Mouse (Mus musculus) macrophage (primary cell): ENCODE measurements around the gene Svopl. TPM values are rescaled to one million over a fixed set of nuclear protein-coding genes. Genes with fewer than 3 reads are reported as not detected.

Experiments used
- H3K27ac ChIP-seq: fragments of 350-480 bp; formaldehyde crosslinking; 2 replicates; pipeline ENCODE4 v1.9.0; 2021
- H3K36me3 ChIP-seq: fragments of 350-480 bp; formaldehyde crosslinking; 2 replicates; pipeline ENCODE4 v1.9.0; 2021; ENCODE audit errors: inconsistent target
- H3K4me3 ChIP-seq: fragments of 350-480 bp; formaldehyde crosslinking; 2 replicates; pipeline ENCODE4 v1.9.0; 2021; ENCODE audit errors: inconsistent target
- H3K79me2 ChIP-seq: fragments of 350-480 bp; formaldehyde crosslinking; 2 replicates; pipeline ENCODE4 v1.9.0; 2021; ENCODE audit errors: inconsistent target
- WGBS: methylation state at CpG from one replicate; pipeline ENCODE4 v1.1.7; 2026; ENCODE audit warnings: inconsistent platforms; ENCODE audit not compliant: missing documents; 5-methylcytosine and 5-hydroxymethylcytosine counted together
- polyA plus RNA-seq: library from polyadenylated mRNA; stranded (reverse); fragments of 250-400 nt; gene quantifications from 3 replicates; pipeline ENCODE4 v1.2.4, GENCODE M21; 2018; ENCODE audit warnings: inconsistent platforms

Svopl gene
- polyA plus RNA-seq, 1 experiment from 2014 or later: not detected

- H3K27ac ChIP-seq: no peak overlapping the region
- H3K4me3 ChIP-seq: no peak overlapping the region
- H3K79me2 ChIP-seq: no peaks in the 10 kb centered on the region
- no peaks in the 10 kb centered on the region for H3K36me3 ChIP-seq
- WGBS: 56% methylated on average over 5 of the region's 5 CpGs
Observed at GRCm38 (mm10) chr6:38058805-38059204, 12.0 kb upstream of the Svopl start.

- 72% methylated on average over 15 of the region's 15 CpGs for WGBS
- Histone ChIP-seq H3K27ac (no peak overlapping the region), H3K36me3 (no peaks in the 10 kb centered on the region), H3K79me2 (no peaks in the 10 kb centered on the region), H3K4me3 (no peak overlapping the region)
Observed at GRCm38 (mm10) chr6:38055471-38056330, 8.9 kb upstream of the Svopl start.

- H3K4me3 ChIP-seq: no peak overlapping the region
- no peaks in the 10 kb centered on the region for H3K36me3 ChIP-seq
- H3K27ac ChIP-seq: no peak overlapping the region
- 93% methylated on average over 6 of the region's 6 CpGs for WGBS
- no peaks in the 10 kb centered on the region for H3K79me2 ChIP-seq
Observed at GRCm38 (mm10) chr6:38049601-38050000, 2.8 kb upstream of the Svopl start.

GRCm38 (mm10) chr6:38048800-38049561 is 2.2 kb upstream of the Svopl start:
- H3K4me3 ChIP-seq: no peak overlapping the region
- no peaks in the 10 kb centered on the region for H3K36me3 ChIP-seq
- H3K79me2 ChIP-seq: no peaks in the 10 kb centered on the region
- H3K27ac ChIP-seq: no peak overlapping the region
- 58% methylated on average over 6 of the region's 6 CpGs for WGBS

GRCm38 (mm10) chr6:38048003-38048402 is 1.2 kb upstream of the Svopl start:
- Histone ChIP-seq H3K79me2 (no peaks in the 10 kb centered on the region), H3K27ac (no peak overlapping the region), H3K36me3 (no peaks in the 10 kb centered on the region), H3K4me3 (no peak overlapping the region)
- WGBS: 77% methylated on average over 4 of the region's 4 CpGs

- no peaks in the 10 kb centered on the region for H3K79me2 ChIP-seq
- no peak overlapping the region for H3K4me3 ChIP-seq
- H3K27ac ChIP-seq: no peak overlapping the region
- no peaks in the 10 kb centered on the region for H3K36me3 ChIP-seq
- WGBS: 75% methylated on average over 5 of the region's 5 CpGs
Observed at GRCm38 (mm10) chr6:38032801-38033566, 13.8 kb downstream of the Svopl start.

GRCm38 (mm10) chr6:38031924-38032540 is 14.8 kb downstream of the Svopl start:
- WGBS: 64% methylated on average over 6 of the region's 7 CpGs
- Histone ChIP-seq H3K79me2 (no peaks in the 10 kb centered on the region), H3K4me3 (no peak overlapping the region), H3K36me3 (no peaks in the 10 kb centered on the region), H3K27ac (no peak overlapping the region)

- Histone ChIP-seq H3K79me2 (no peaks in the 10 kb centered on the region), H3K27ac (no peak overlapping the region), H3K36me3 (no peaks in the 10 kb centered on the region), H3K4me3 (no peak overlapping the region)
- WGBS: 83% methylated on average over 2 of the region's 2 CpGs
Observed at GRCm38 (mm10) chr6:38028205-38028604, 18.6 kb downstream of the Svopl start.

GRCm38 (mm10) chr6:38027771-38028170 is 19.0 kb downstream of the Svopl start:
- WGBS: 31% methylated on average over 1 of the region's 1 CpGs
- H3K79me2 ChIP-seq: no peaks in the 10 kb centered on the region
- H3K27ac ChIP-seq: no peak overlapping the region
- H3K36me3 ChIP-seq: no peaks in the 10 kb centered on the region
- no peak overlapping the region for H3K4me3 ChIP-seq

GRCm38 (mm10) chr6:38023284-38023683 is 23.5 kb downstream of the Svopl start:
- Histone ChIP-seq H3K4me3 (no peak overlapping the region), H3K27ac (no peak overlapping the region), H3K36me3 (no peaks in the 10 kb centered on the region), H3K79me2 (no peaks in the 10 kb centered on the region)
- 74% methylated on average over 7 of the region's 7 CpGs for WGBS

- H3K27ac ChIP-seq: no peak overlapping the region
- 89% methylated on average over 7 of the region's 7 CpGs for WGBS
- H3K36me3 ChIP-seq: no peaks in the 10 kb centered on the region
- no peaks in the 10 kb centered on the region for H3K79me2 ChIP-seq
- no peak overlapping the region for H3K4me3 ChIP-seq
Observed at GRCm38 (mm10) chr6:38021406-38021805, 25.4 kb downstream of the Svopl start.

- no peak overlapping the region for H3K27ac ChIP-seq
- no peaks in the 10 kb centered on the region for H3K79me2 ChIP-seq
- no peaks in the 10 kb centered on the region for H3K36me3 ChIP-seq
- no peak overlapping the region for H3K4me3 ChIP-seq
- WGBS: 100% methylated on average over 2 of the region's 2 CpGs
Observed at GRCm38 (mm10) chr6:38012829-38013228, 34.0 kb downstream of the Svopl start.

- WGBS: 5% methylated on average over 5 of the region's 6 CpGs
- no peaks in the 10 kb centered on the region for H3K79me2 ChIP-seq
- H3K36me3 ChIP-seq: no peaks in the 10 kb centered on the region
- H3K4me3 ChIP-seq: no peak overlapping the region
- H3K27ac ChIP-seq: no peak overlapping the region
Observed at GRCm38 (mm10) chr6:38007459-38007858, 39.3 kb downstream of the Svopl start.

- H3K36me3 ChIP-seq: 0 out of 2 replicates have a peak, but pooled peaks cover 4% of the 10 kb centered on the region
- H3K79me2 ChIP-seq: no peaks in the 10 kb centered on the region
- H3K27ac ChIP-seq: no peak overlapping the region
- 98% methylated on average over 4 of the region's 4 CpGs for WGBS
- no peak overlapping the region for H3K4me3 ChIP-seq
Observed at GRCm38 (mm10) chr6:37967386-37967785, 79.4 kb downstream of the Svopl start.
